Mouse (Mus musculus): ENCODE measurements around the gene Mcur1. TPM values are rescaled to one million over a fixed set of nuclear protein-coding genes. Genes with fewer than 3 reads are reported as not detected.

Gene Mcur1
- total RNA-seq, 2 experiments from 2014 or later, result 26.5 to 28.7 TPM

Other genes with a start within 250 kb of the Mcur1 start
- gene Sirt5, start 194.7 kb downstream of the Mcur1 start, total RNA-seq (2021), result 10 to 100 TPM; 16.3 to 21.4 TPM
- 100 to 1,000 TPM; 108 to 109 TPM for gene Nol7, start 161.8 kb downstream of the Mcur1 start, total RNA-seq (2021)
- 10 to 100 TPM; 34.0 to 38.1 TPM for gene Ranbp9, start 78.9 kb downstream of the Mcur1 start, total RNA-seq (2021)
- under 1 TPM in 1 of 2 experiments, not detected in 1; 0.11 TPM for gene Rnf182, start 55.5 kb upstream of the Mcur1 start, total RNA-seq (2021)
- under 1 TPM; 0.67 to 0.77 TPM for gene Cd83, start 224.6 kb upstream of the Mcur1 start, total RNA-seq (2021)